Mouse (Mus musculus): Measurements from ENCODE around the gene Gm428.
"Not testable (repeated sequence)": the region's sequence is repeated elsewhere in the genome, so short reads cannot be mapped to it uniquely, and the experiment has no call there.

Gene Gm428

GRCm38 (mm10) chr4:73683216-73683615, at the start of gene Gm428:
Gm428 (plus strand) TSS chr4:73683516.
- DNase-seq (ENCODE audit: inconsistent age in 2 of 2, low spot score in 1 of 2) = not testable (repeated sequence)

GRCm38 (mm10) chr4:73637821-73638220, 45.5 kb upstream of the Gm428 start, which contains the start of gene Gm11236:
Gm11236 (plus strand) TSS chr4:73638121.
- DNase-seq (ENCODE audit: inconsistent age in 2 of 2, low spot score in 1 of 2) = not testable (repeated sequence)

DNA sequence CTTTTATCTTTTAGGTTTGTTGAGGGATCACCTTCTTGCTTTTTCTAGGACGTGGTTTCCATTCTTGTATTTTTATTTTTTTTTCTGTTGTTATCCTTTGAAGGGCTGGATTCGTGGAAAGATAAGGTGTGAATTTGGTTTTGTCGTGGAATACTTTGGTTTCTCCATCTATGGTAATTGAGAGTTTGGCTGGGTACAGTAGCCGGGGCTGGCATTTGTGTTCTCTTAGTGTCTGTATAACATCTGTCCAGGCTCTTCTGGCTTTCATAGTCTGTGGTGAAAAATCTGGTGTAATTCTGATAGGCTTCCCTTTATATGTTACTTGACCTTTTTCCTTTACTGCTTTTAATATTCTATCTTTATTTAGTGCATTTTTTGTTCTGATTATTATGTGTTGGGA, 21.5 kb upstream of the Gm428 start:
- not testable (repeated sequence) for DNase-seq (ENCODE audit: inconsistent age in 2 of 2, low spot score in 1 of 2)

GRCm38 (mm10) chr4:73668054-73668453, 15.3 kb upstream of the Gm428 start, which contains the start of gene Gm11239:
Gm11239 (plus strand) TSS chr4:73668354.
- DNase-seq (ENCODE audit: inconsistent age in 2 of 2, low spot score in 1 of 2) = not testable (repeated sequence)

GRCm38 (mm10) chr4:73718761-73719160, 35.4 kb downstream of the Gm428 start:
- no peak for DNase-seq (ENCODE audit: inconsistent age in 2 of 2, low spot score in 1 of 2)

DNA sequence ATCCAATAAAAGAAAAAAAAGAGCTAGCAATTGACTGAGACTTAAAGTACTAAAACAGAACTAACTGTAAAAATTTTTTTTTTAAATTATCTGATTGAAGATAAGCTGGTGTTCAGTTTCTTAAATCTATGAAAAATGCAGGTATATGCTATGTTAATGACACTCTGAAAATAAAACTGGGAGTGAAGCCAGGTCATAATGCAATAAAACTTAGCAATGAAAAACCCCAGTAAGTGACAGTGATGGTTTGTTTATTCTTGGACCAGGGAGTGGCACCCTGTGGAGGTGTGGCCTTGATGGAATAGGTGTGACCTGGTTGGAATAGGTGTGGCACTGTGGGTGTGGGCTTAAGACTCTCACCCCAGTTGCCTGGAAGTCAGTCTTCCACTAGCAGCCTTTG, 36.5 kb downstream of the Gm428 start:
- DNase-seq (ENCODE audit: inconsistent age in 2 of 2, low spot score in 1 of 2) = no peak

All from adrenal gland, adult (tissue).